Mouse (Mus musculus): ENCODE results near the gene Abcg1.

Gene Abcg1

GRCm38 (mm10) chr17:31040421-31040820 is 17.1 kb upstream of the Abcg1 start:
- no peak for DNase-seq (ENCODE audit: low read depth, low spot score)

GRCm38 (mm10) chr17:31042751-31043150 is 14.7 kb upstream of the Abcg1 start:
- no peak for DNase-seq (ENCODE audit: low read depth, low spot score)

GRCm38 (mm10) chr17:31057891-31058744 is 643 bp downstream of the Abcg1 start:
- DNase-seq (ENCODE audit: low read depth, low spot score), result peak; percentile 83

- DNase-seq (ENCODE audit: low read depth, low spot score), result peak; percentile 98
These were observed 1.2 kb downstream of the Abcg1 start for GRCm38 (mm10) chr17:31058745-31059085.

GRCm38 (mm10) chr17:31060196-31060587 is 2.7 kb downstream of the Abcg1 start:
- DNase-seq (ENCODE audit: low read depth, low spot score), result no peak

GRCm38 (mm10) chr17:31060588-31061345 is 3.3 kb downstream of the Abcg1 start:
- DNase-seq (ENCODE audit: low read depth, low spot score), result peak; percentile 84

- no peak for DNase-seq (ENCODE audit: low read depth, low spot score)
These were observed 4.0 kb downstream of the Abcg1 start for GRCm38 (mm10) chr17:31061346-31062095.

- peak; percentile 1 for DNase-seq (ENCODE audit: low read depth, low spot score)
These were observed 8.6 kb downstream of the Abcg1 start for GRCm38 (mm10) chr17:31066058-31066457.

- DNase-seq (ENCODE audit: low read depth, low spot score), result peak; percentile 88
These were observed 9.6 kb downstream of the Abcg1 start for GRCm38 (mm10) chr17:31067051-31067450.

GRCm38 (mm10) chr17:31069121-31069520 is 11.6 kb downstream of the Abcg1 start:
- DNase-seq (ENCODE audit: low read depth, low spot score), result peak; percentile 17

- DNase-seq (ENCODE audit: low read depth, low spot score), result peak; percentile 2
These were observed 12.4 kb downstream of the Abcg1 start for GRCm38 (mm10) chr17:31069845-31070244.

GRCm38 (mm10) chr17:31070403-31071185 is 13.1 kb downstream of the Abcg1 start:
- DNase-seq (ENCODE audit: low read depth, low spot score), result peak; percentile 1

- peak; percentile 72 for DNase-seq (ENCODE audit: low read depth, low spot score)
These were observed 14.2 kb downstream of the Abcg1 start for GRCm38 (mm10) chr17:31071421-31072301.

GRCm38 (mm10) chr17:31072872-31073271 is 15.4 kb downstream of the Abcg1 start:
- DNase-seq (ENCODE audit: low read depth, low spot score), result no peak

- peak; percentile 95 for DNase-seq (ENCODE audit: low read depth, low spot score)
These were observed 16.0 kb downstream of the Abcg1 start for GRCm38 (mm10) chr17:31073273-31074052.

GRCm38 (mm10) chr17:31074053-31074590 is 16.6 kb downstream of the Abcg1 start:
- DNase-seq (ENCODE audit: low read depth, low spot score), result peak; percentile 66

GRCm38 (mm10) chr17:31074666-31075065 is 17.2 kb downstream of the Abcg1 start:
- no peak for DNase-seq (ENCODE audit: low read depth, low spot score)

GRCm38 (mm10) chr17:31075471-31075870 is 18.0 kb downstream of the Abcg1 start:
- DNase-seq (ENCODE audit: low read depth, low spot score), result peak; percentile 38

- DNase-seq (ENCODE audit: low read depth, low spot score), result no peak
These were observed 20.1 kb downstream of the Abcg1 start for GRCm38 (mm10) chr17:31077561-31077960.
